Mouse (Mus musculus) retina, postnatal 7 days (tissue): ENCODE results near the gene Rpl13.

Experiments
- DNase-seq: peaks from one replicate; pipeline ENCODE4 v3.0.0-alpha.2; 2012; ENCODE audit warnings: low read depth, low spot score

The Rpl13 gene

GRCm38 (mm10) chr8:123150737-123151171, 48.6 kb downstream of the Rpl13 start:
- DNase-seq = no peak
